ENCODE assay signal across 10 mouse cellular contexts in the genomic region with DNA sequence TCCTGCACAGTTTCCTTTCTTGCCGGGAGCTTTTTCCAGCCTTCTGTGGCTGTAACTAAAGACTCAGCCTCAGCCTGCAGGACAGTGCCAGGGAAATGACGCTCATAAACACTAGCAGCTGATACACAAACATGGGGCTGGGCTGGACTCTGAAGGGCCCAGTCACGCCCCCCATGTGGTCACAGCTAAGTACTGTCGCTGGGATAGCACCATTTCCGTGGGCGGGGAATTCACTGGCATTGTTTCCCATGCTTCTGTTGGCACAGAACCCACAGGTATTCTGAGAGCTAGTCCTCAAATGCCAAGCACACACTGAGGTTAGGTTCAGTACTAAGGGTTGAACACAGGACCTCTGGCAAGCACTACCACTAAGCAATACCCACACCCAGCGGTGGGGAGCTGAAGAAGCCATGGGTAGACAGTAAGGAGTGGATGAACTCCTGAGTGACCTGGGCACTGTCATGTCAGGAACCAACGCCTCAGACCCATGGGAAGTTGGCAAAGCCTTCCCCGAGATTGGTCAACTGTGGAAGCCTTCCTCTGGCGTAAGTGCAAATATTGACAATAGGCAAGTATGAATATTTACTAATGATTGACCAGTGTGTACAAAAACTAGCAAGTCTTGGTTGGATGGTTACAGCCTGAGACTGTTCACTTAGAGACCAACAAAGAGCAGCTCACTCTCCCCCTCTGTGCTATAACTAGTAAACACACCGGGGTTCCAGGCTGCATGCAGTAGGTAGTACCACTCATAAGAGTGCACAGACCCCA. TPM values are rescaled to one million over a fixed set of nuclear protein-coding genes. Genes with fewer than 3 reads are reported as not detected.
A peak's percentile ranks its signal among the peaks of the same experiment; 100 is the strongest.
DNase-seq lines count a peak whose midpoint lies in the region; ATAC-seq lines count a peak whose summit lies in the region.
"Had no signal": no experiment of that assay in that cellular context is flagged by ENCODE, and none has a peak within 500 bp of the region (broad histone marks: within the 10 kb centered on the region; RNA-seq: fewer than 3 reads in every experiment).

No protein-coding gene starts in this region.

- H3K27me3 ChIP-seq in liver, embryonic 12.5 days (replicated peaks): peaks cover 71% of the 10 kb centered on the region

- H3K4me3 ChIP-seq in liver, embryonic 12.5 days: no peak overlapping the region
- H3K4me3 ChIP-seq: heart, embryonic 13.5 days; midbrain, embryonic 12.5 days had no signal

- no peaks in the 10 kb centered on the region for H3K9me3 ChIP-seq in liver, embryonic 12.5 days (replicated peaks)
- H3K9me3 ChIP-seq: heart, embryonic 13.5 days; midbrain, embryonic 12.5 days had no signal

- WGBS in liver, embryonic 12.5 days (ENCODE audit: insufficient replicate concordance): 54% methylated on average over 11 of the region's 11 CpGs

- H3K9ac ChIP-seq in liver, embryonic 12.5 days: no peak overlapping the region
- H3K9ac ChIP-seq: heart, embryonic 13.5 days; midbrain, embryonic 12.5 days had no signal

- peaks cover 14% of the 10 kb centered on the region for H3K4me1 ChIP-seq in liver, embryonic 12.5 days

- H3K36me3 ChIP-seq in liver, embryonic 12.5 days: no peaks in the 10 kb centered on the region

- ATAC-seq in liver, embryonic 12.5 days: peak; percentile 28; the same call in 1 of the 2 replicates
- no peak for ATAC-seq in frontal cortex, adult (ENCODE audit: low TSS enrichment)

- no peak overlapping the region for H3K27ac ChIP-seq in liver, embryonic 12.5 days
- H3K27ac ChIP-seq: heart, embryonic 13.5 days; midbrain, embryonic 12.5 days had no signal

- H3K4me2 ChIP-seq in liver, embryonic 12.5 days: no peak overlapping the region
- H3K4me2 ChIP-seq: heart, embryonic 13.5 days; midbrain, embryonic 12.5 days had no signal

- no peak for DNase-seq in liver
- DNase-seq in cerebellum, postnatal 36 days: peak; percentile 64 to 69
- DNase-seq in kidney, adult 9 months: peak; percentile 43
- DNase-seq in lung, postnatal 36 days: peak; percentile 95
- no peak for DNase-seq in T-cell, adult 2 months (ENCODE audit: low spot score)
- DNase-seq in adrenal gland, adult 8-10 months: no peak

RNA-seq across cellular contexts. Expression of a gene that starts 38.2 kb away (rescaled TPM):
- 1.1 and 1.2 TPM in 2 replicates for polyA plus RNA-seq in liver, embryonic 12.5 days (2016; fragmentation: Nextera tagmentation; extraction: Ambion mirVana)
- 10 to 100 TPM in 3 of 4 experiments, 1 to 10 TPM in 1; 9.5 to 13.6 (median 11.7) TPM for total RNA-seq in adrenal gland, adult 8-10 months (2022)

RNA-seq across cellular contexts. Expression of a gene that starts 41.5 kb away (rescaled TPM):
- 47.2 and 47.9 TPM in 2 replicates for polyA plus RNA-seq in liver, embryonic 12.5 days (2016; fragmentation: Nextera tagmentation; extraction: Ambion mirVana)
- 100 to 1,000 TPM in 2 of 4 experiments, 10 to 100 TPM in 2; 71.5 to 123 (median 102) TPM for total RNA-seq in adrenal gland, adult 8-10 months (2022)

RNA-seq across cellular contexts. Expression of a gene that starts 45.2 kb away (rescaled TPM):
- 2.0 and 2.5 TPM in 2 replicates for polyA plus RNA-seq in liver, embryonic 12.5 days (2016; fragmentation: Nextera tagmentation; extraction: Ambion mirVana)
- 1 to 10 TPM; 6.6 to 9.3 (median 7.9) TPM for total RNA-seq in adrenal gland, adult 8-10 months (2022)

RNA-seq across cellular contexts. Expression of a gene that starts 50.0 kb away (rescaled TPM):
- polyA plus RNA-seq in liver, embryonic 12.5 days (2016; fragmentation: Nextera tagmentation; extraction: Ambion mirVana): 6.6 and 7.8 TPM in 2 replicates
- 10 to 100 TPM; 26.8 to 60.1 (median 38.2) TPM for total RNA-seq in adrenal gland, adult 8-10 months (2022)

RNA-seq across cellular contexts. Expression of a gene that starts 51.0 kb away (rescaled TPM):
- polyA plus RNA-seq in liver, embryonic 12.5 days (2016; fragmentation: Nextera tagmentation; extraction: Ambion mirVana): 0.82 and 1.2 TPM in 2 replicates
- total RNA-seq in adrenal gland, adult 8-10 months (2022): 1 to 10 TPM; 3.0 to 3.2 (median 3.1) TPM

Comparison
In these comparisons a context has a peak if more than half of its experiments do, and no peak if none do; other contexts are left out.
1. DNase-seq: peak in cerebellum, postnatal 36 days (2 of 2), kidney, adult 9 months (single experiment) and lung, postnatal 36 days (single experiment); none in liver (single experiment), T-cell, adult 2 months (single experiment) and adrenal gland, adult 8-10 months (single experiment).